Mouse (Mus musculus) 416B (cell line): ENCODE results near the gene Abraxas2.
A peak's percentile ranks its signal among the peaks of the same experiment; 100 is the strongest.

Experiments used
- DNase-seq: peaks from one replicate; pipeline ENCODE4 v3.0.0; 2011; ENCODE audit warnings: low read depth

Abraxas2 gene

GRCm38 (mm10) chr7:132859042-132859958 is at the start of gene Abraxas2:
Abraxas2 (plus strand) TSS chr7:132859225.
- peak; percentile 91 for DNase-seq

- no peak for DNase-seq
Observed at GRCm38 (mm10) chr7:132809721-132810120, 49.3 kb upstream of the Abraxas2 start.

GRCm38 (mm10) chr7:132810368-132810767 is 48.7 kb upstream of the Abraxas2 start:
- no peak for DNase-seq

GRCm38 (mm10) chr7:132810879-132811278 is 48.1 kb upstream of the Abraxas2 start:
- DNase-seq, result peak; percentile 89

- peak; percentile 65 for DNase-seq
Observed at GRCm38 (mm10) chr7:132811716-132812618, 47.1 kb upstream of the Abraxas2 start.

- peak; percentile 63 for DNase-seq
Observed at GRCm38 (mm10) chr7:132812619-132813415, 46.2 kb upstream of the Abraxas2 start.

GRCm38 (mm10) chr7:132813416-132814088 is 45.5 kb upstream of the Abraxas2 start, which contains the start of gene Fam53b:
Fam53b (minus strand) TSS chr7:132813886.
- DNase-seq, result peak; percentile 77

- peak; percentile 54 for DNase-seq
Observed at GRCm38 (mm10) chr7:132814089-132814450, 45.0 kb upstream of the Abraxas2 start.

- peak; percentile 35 for DNase-seq
Observed at GRCm38 (mm10) chr7:132815081-132815480, 43.9 kb upstream of the Abraxas2 start.

- no peak for DNase-seq
Observed at GRCm38 (mm10) chr7:132816528-132816927, 42.5 kb upstream of the Abraxas2 start.

GRCm38 (mm10) chr7:132817056-132817455 is 42.0 kb upstream of the Abraxas2 start:
- no peak for DNase-seq

GRCm38 (mm10) chr7:132820692-132821091 is 38.3 kb upstream of the Abraxas2 start:
- DNase-seq, result no peak

- no peak for DNase-seq
Observed at GRCm38 (mm10) chr7:132823832-132824231, 35.2 kb upstream of the Abraxas2 start.

- peak; percentile 93 for DNase-seq
Observed at GRCm38 (mm10) chr7:132824346-132825022, 34.5 kb upstream of the Abraxas2 start.

- DNase-seq, result no peak
Observed at GRCm38 (mm10) chr7:132830955-132831354, 28.1 kb upstream of the Abraxas2 start.

GRCm38 (mm10) chr7:132841287-132841686 is 17.7 kb upstream of the Abraxas2 start:
- DNase-seq, result no peak

GRCm38 (mm10) chr7:132842455-132842854 is 16.6 kb upstream of the Abraxas2 start:
- DNase-seq, result no peak

- DNase-seq, result peak; percentile 89
Observed at GRCm38 (mm10) chr7:132843152-132843551, 15.9 kb upstream of the Abraxas2 start.

- peak; percentile 92 for DNase-seq
Observed at GRCm38 (mm10) chr7:132852173-132852844, 6.7 kb upstream of the Abraxas2 start, which contains the start of gene Eef1akmt2. Eef1akmt2 (minus strand) TSS chr7:132852673.

GRCm38 (mm10) chr7:132853361-132853760 is 5.7 kb upstream of the Abraxas2 start:
- no peak for DNase-seq
